8 mouse cellular contexts compared by ENCODE assay signal in the genomic region with DNA sequence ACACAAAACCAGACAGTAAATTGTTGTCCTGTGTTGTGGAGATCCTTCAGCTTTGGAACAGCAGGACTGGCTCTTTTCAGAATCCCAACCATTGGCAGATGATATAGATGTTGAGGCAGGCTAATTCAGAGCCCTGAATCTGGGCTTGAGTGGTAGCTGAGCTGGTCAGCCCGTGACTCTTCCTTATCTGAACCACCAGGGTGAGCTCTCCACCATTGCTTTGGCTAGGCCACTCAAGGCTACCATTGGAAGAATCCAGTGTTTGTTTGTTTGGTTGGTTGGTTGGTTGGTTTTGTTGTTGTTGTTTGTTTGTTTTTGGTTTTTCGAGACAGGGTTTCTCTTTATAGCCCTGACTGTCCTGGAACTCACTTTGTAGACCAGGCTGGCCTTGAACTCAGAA. TPM values are rescaled to one million over a fixed set of nuclear protein-coding genes. Genes with fewer than 3 reads are reported as not detected.
DNase-seq lines count a peak whose midpoint lies in the region; ATAC-seq lines count a peak whose summit lies in the region.

No protein-coding gene starts in this region.

- no peak overlapping the region for H3K9ac ChIP-seq in forebrain, embryonic 13.5 days
- H3K9ac ChIP-seq in forebrain, embryonic 14.5 days (ENCODE audit: low read length) = no peak overlapping the region
- H3K9ac ChIP-seq in liver, embryonic 12.5 days = no peak overlapping the region

- H3K36me3 ChIP-seq in forebrain, embryonic 13.5 days (ENCODE audit: poor library complexity, severe bottlenecking) = peaks cover 7% of the 10 kb centered on the region; the same call in 1 of the 2 replicates
- peaks cover 5% of the 10 kb centered on the region; the same call in 1 of the 2 replicates for H3K36me3 ChIP-seq in forebrain, embryonic 14.5 days (ENCODE audit: control insufficient read depth, insufficient read depth, low read length)
- peaks cover 3% of the 10 kb centered on the region for H3K36me3 ChIP-seq in liver, embryonic 12.5 days

- no peaks in the 10 kb centered on the region for H3K9me3 ChIP-seq in forebrain, embryonic 13.5 days (replicated peaks)
- H3K9me3 ChIP-seq in forebrain, embryonic 14.5 days (replicated peaks; ENCODE audit: control insufficient read depth, low read length) = no peaks in the 10 kb centered on the region
- no peaks in the 10 kb centered on the region for H3K9me3 ChIP-seq in liver, embryonic 12.5 days (replicated peaks)

- H3K4me2 ChIP-seq in forebrain, embryonic 13.5 days = no peak overlapping the region
- no peak overlapping the region for H3K4me2 ChIP-seq in forebrain, embryonic 14.5 days (ENCODE audit: low read length)
- no peak overlapping the region for H3K4me2 ChIP-seq in liver, embryonic 12.5 days

- WGBS in forebrain, embryonic 13.5 days = 80% methylated on average over 2 of the region's 2 CpGs
- 90% methylated on average over 2 of the region's 2 CpGs for WGBS in forebrain, embryonic 14.5 days
- WGBS in liver, embryonic 12.5 days (ENCODE audit: insufficient replicate concordance) = 40% methylated on average over 2 of the region's 2 CpGs

- H3K27ac ChIP-seq in forebrain, embryonic 13.5 days = no peak overlapping the region
- H3K27ac ChIP-seq in forebrain, embryonic 14.5 days (ENCODE audit: low read depth, low read length) = no peak overlapping the region
- peak overlapping the region; percentile 98 for H3K27ac ChIP-seq in liver, embryonic 12.5 days

- DNase-seq in forebrain, embryonic 14.5 days (ENCODE audit: low spot score) = no peak
- peak; percentile 5 for DNase-seq in thymus, postnatal 25 days
- no peak for DNase-seq in thymus, postnatal 10 days (ENCODE audit: low spot score in 2 of 2)
- no peak for DNase-seq in right cerebral cortex, postnatal 36 days (ENCODE audit: low spot score in 2 of 2)
- DNase-seq in frontal cortex, postnatal 36 days (ENCODE audit: low spot score in 2 of 2) = no peak
- no peak for DNase-seq in thymus, adult 18-20 months

- ATAC-seq in forebrain, embryonic 13.5 days = 0 out of 2 replicates have a peak, but pooled peaks have one; percentile 50
- ATAC-seq in forebrain, embryonic 14.5 days = no peak
- ATAC-seq in liver, embryonic 12.5 days = peak; percentile 59

- H3K4me1 ChIP-seq in forebrain, embryonic 13.5 days = no peaks in the 10 kb centered on the region
- H3K4me1 ChIP-seq in forebrain, embryonic 14.5 days (ENCODE audit: control insufficient read depth, insufficient read depth, low read length) = no peaks in the 10 kb centered on the region
- peaks cover 60% of the 10 kb centered on the region for H3K4me1 ChIP-seq in liver, embryonic 12.5 days

- no peaks in the 10 kb centered on the region for H3K27me3 ChIP-seq in forebrain, embryonic 13.5 days
- no peaks in the 10 kb centered on the region for H3K27me3 ChIP-seq in forebrain, embryonic 14.5 days (replicated peaks; ENCODE audit: control insufficient read depth, insufficient read depth, low read length)
- H3K27me3 ChIP-seq in liver, embryonic 12.5 days (replicated peaks) = no peaks in the 10 kb centered on the region

- no peak overlapping the region for H3K4me3 ChIP-seq in forebrain, embryonic 13.5 days
- no peak overlapping the region for H3K4me3 ChIP-seq in forebrain, embryonic 14.5 days (ENCODE audit: low read depth, low read length)
- H3K4me3 ChIP-seq in liver, embryonic 12.5 days = no peak overlapping the region

RNA-seq across cellular contexts. Expression of gene Lancl2, which starts 41.0 kb away (rescaled TPM):
- polyA plus RNA-seq in forebrain, embryonic 13.5 days (2015; fragmentation: Nextera tagmentation; extraction: Ambion mirVana) = 56.3 and 68.6 TPM in 2 replicates
- polyA plus RNA-seq in forebrain, embryonic 14.5 days (2014; fragmentation: Nextera tagmentation; extraction: Ambion mirVana) = 71.7 and 83.9 TPM in 2 replicates
- 17.1 and 18.7 TPM in 2 replicates for polyA plus RNA-seq in liver, embryonic 12.5 days (2016; fragmentation: Nextera tagmentation; extraction: Ambion mirVana)

RNA-seq across cellular contexts. Expression of gene Pyurf, which starts 51.5 kb away (rescaled TPM):
- 10.9 and 11.7 TPM in 2 replicates for polyA plus RNA-seq in forebrain, embryonic 13.5 days (2015; fragmentation: Nextera tagmentation; extraction: Ambion mirVana)
- polyA plus RNA-seq in forebrain, embryonic 14.5 days (2014; fragmentation: Nextera tagmentation; extraction: Ambion mirVana) = 11.3 and 12.2 TPM in 2 replicates
- 8.7 and 9.1 TPM in 2 replicates for polyA plus RNA-seq in liver, embryonic 12.5 days (2016; fragmentation: Nextera tagmentation; extraction: Ambion mirVana)
